Mouse (Mus musculus): ENCODE data around the gene Mrfap1. TPM values are rescaled to one million over a fixed set of nuclear protein-coding genes. Genes with fewer than 3 reads are reported as not detected.
"Not testable (repeated sequence)": the region's sequence is repeated elsewhere in the genome, so short reads cannot be mapped to it uniquely, and the experiment has no call there.

Mrfap1 gene
- polyA plus RNA-seq (2012; rRNA removed) = 323 and 355 TPM in 2 replicates

DNA sequence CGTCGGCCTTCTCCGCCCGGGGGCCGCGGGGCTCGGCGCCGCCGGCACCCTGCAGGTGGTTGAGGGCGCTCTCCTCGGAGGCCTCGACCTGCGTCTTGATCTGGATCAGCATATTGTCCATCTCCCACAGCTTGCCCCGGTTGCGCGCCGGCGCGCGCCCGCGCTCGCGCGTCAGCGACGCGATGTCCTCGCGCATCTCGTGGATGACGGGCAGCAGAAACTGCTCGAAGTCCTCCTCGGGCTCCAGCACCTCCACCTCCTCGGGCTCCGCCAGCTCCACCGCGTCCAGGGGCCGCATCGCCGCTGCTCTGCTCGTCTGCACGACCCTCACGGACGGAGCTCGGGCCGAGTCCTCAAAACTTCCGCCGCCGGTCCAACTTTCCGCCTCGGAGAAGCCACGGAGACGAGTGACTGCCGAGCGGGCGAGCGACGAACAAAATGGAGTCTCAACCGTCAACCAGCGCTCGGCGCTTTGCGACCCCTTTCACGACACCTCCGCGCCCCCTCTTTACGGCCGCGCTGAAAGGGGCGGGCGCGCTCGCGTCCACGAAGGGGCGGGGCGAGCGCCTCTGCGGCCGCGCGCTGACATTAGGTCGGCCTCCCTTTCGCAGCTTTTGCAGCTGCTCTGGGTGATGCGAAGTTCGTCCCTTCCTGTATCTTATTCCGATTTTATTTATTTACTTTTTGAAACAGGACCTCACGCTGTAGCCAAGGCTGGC lies at the start of gene Mrfap1:
TSS of gene Mrfap1 (minus strand) at position 477 of the 719 bp plus-strand sequence.
- Histone ChIP-seq H3K27ac (ENCODE audit: insufficient read depth, low read length) (peak within 1 kb of the TSS; percentile 82), H3K4me3 (replicated peaks; ENCODE audit: insufficient read depth, low read depth, low read length) (peak within 1 kb of the TSS; percentile 96), H3K4me1 (ENCODE audit: control insufficient read depth, insufficient read depth, low read length) (peaks cover 15% of the 10 kb centered on the region)
- peak; percentile 94 to 97 for DNase-seq
- under 1% methylated on average over 90 of the region's 90 CpGs for WGBS
- peak; percentile 84 for TF ChIP-seq POLR2A (IDR thresholded peaks at IDR 0.05; ENCODE audit: borderline replicate concordance, insufficient read depth, low read length)
- not testable (repeated sequence) for H3K27me3 ChIP-seq (ENCODE audit: control insufficient read depth, insufficient read depth, low read length)

- TF ChIP-seq POLR2A (IDR thresholded peaks at IDR 0.05; ENCODE audit: borderline replicate concordance, insufficient read depth, low read length) = no peak
- TF ChIP-seq CTCF (IDR thresholded peaks at IDR 0.05; ENCODE audit: borderline replicate concordance, insufficient read depth, low read depth, low read length) = no peak
- no peaks in the 10 kb centered on the region for H3K27me3 ChIP-seq (ENCODE audit: control insufficient read depth, insufficient read depth, low read length)
- H3K4me1 ChIP-seq (ENCODE audit: control insufficient read depth, insufficient read depth, low read length) = peaks cover 18% of the 10 kb centered on the region
- 93% methylated on average over 10 of the region's 10 CpGs for WGBS
- H3K27ac ChIP-seq (ENCODE audit: insufficient read depth, low read length) = no peak overlapping the region
- DNase-seq = no peak
- H3K4me3 ChIP-seq (replicated peaks; ENCODE audit: insufficient read depth, low read depth, low read length) = no peak overlapping the region
Measured at GRCm38 (mm10) chr5:36844490-36844889, 47.9 kb upstream of the Mrfap1 start.

- no peak for DNase-seq
- Histone ChIP-seq H3K27ac (ENCODE audit: insufficient read depth, low read length) (no peak overlapping the region), H3K27me3 (ENCODE audit: control insufficient read depth, insufficient read depth, low read length) (no peaks in the 10 kb centered on the region), H3K4me1 (ENCODE audit: control insufficient read depth, insufficient read depth, low read length) (peaks cover 18% of the 10 kb centered on the region), H3K4me3 (replicated peaks; ENCODE audit: insufficient read depth, low read depth, low read length) (no peak overlapping the region)
- no peak for TF ChIP-seq CTCF (IDR thresholded peaks at IDR 0.05; ENCODE audit: borderline replicate concordance, insufficient read depth, low read depth, low read length)
- TF ChIP-seq POLR2A (IDR thresholded peaks at IDR 0.05; ENCODE audit: borderline replicate concordance, insufficient read depth, low read length) = no peak
- WGBS = 89% methylated on average over 1 of the region's 1 CpGs
Measured at GRCm38 (mm10) chr5:36841701-36842100, 45.1 kb upstream of the Mrfap1 start.

GRCm38 (mm10) chr5:36840092-36840491 lies 43.5 kb upstream of the Mrfap1 start:
- peak in 1 of 2 experiments; percentile 33 for DNase-seq
- Histone ChIP-seq H3K27me3 (ENCODE audit: control insufficient read depth, insufficient read depth, low read length) (no peaks in the 10 kb centered on the region), H3K4me1 (ENCODE audit: control insufficient read depth, insufficient read depth, low read length) (peaks cover 18% of the 10 kb centered on the region), H3K27ac (ENCODE audit: insufficient read depth, low read length) (no peak overlapping the region), H3K4me3 (replicated peaks; ENCODE audit: insufficient read depth, low read depth, low read length) (no peak overlapping the region)
- WGBS = 76% methylated on average over 7 of the region's 7 CpGs
- TF ChIP-seq POLR2A (IDR thresholded peaks at IDR 0.05; ENCODE audit: borderline replicate concordance, insufficient read depth, low read length) (no peak), CTCF (IDR thresholded peaks at IDR 0.05; ENCODE audit: borderline replicate concordance, insufficient read depth, low read depth, low read length) (no peak)

DNA sequence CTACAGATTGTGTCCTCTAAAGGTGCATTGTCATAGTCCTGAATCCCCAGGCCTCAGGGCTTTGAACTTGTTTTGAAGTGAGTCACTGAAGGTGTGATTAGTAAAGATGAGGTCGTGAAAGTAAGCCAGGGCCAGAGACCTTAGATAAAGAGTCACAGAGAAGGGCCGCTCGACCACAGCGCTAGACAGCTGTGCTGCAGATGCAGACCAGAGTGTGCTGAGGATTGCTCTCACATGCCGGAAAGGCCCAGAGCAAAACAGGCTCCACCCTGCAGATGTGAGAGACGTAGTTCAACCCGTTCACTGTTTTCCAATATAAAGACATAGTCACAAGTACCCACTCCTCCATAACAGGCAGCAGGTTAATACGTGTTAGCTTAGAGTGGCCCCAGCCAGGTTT lies 43.0 kb upstream of the Mrfap1 start:
- Histone ChIP-seq H3K27me3 (ENCODE audit: control insufficient read depth, insufficient read depth, low read length) (no peaks in the 10 kb centered on the region), H3K27ac (ENCODE audit: insufficient read depth, low read length) (peak overlapping the region; percentile 15; the same call in 1 of the 2 replicates), H3K4me3 (replicated peaks; ENCODE audit: insufficient read depth, low read depth, low read length) (no peak overlapping the region), H3K4me1 (ENCODE audit: control insufficient read depth, insufficient read depth, low read length) (peaks cover 18% of the 10 kb centered on the region)
- no peak for DNase-seq
- WGBS = 66% methylated on average over 8 of the region's 8 CpGs
- no peak for TF ChIP-seq POLR2A (IDR thresholded peaks at IDR 0.05; ENCODE audit: borderline replicate concordance, insufficient read depth, low read length)
- no peak for TF ChIP-seq CTCF (IDR thresholded peaks at IDR 0.05; ENCODE audit: borderline replicate concordance, insufficient read depth, low read depth, low read length)

- Histone ChIP-seq H3K27ac (ENCODE audit: insufficient read depth, low read length) (peak overlapping the region; percentile 15), H3K4me3 (replicated peaks; ENCODE audit: insufficient read depth, low read depth, low read length) (no peak overlapping the region), H3K27me3 (ENCODE audit: control insufficient read depth, insufficient read depth, low read length) (no peaks in the 10 kb centered on the region), H3K4me1 (ENCODE audit: control insufficient read depth, insufficient read depth, low read length) (peaks cover 18% of the 10 kb centered on the region)
- 20% methylated on average over 2 of the region's 2 CpGs for WGBS
- DNase-seq = peak; percentile 82 to 87
- TF ChIP-seq CTCF (IDR thresholded peaks at IDR 0.05; ENCODE audit: borderline replicate concordance, insufficient read depth, low read depth, low read length) (no peak), POLR2A (IDR thresholded peaks at IDR 0.05; ENCODE audit: borderline replicate concordance, insufficient read depth, low read length) (no peak)
Measured at GRCm38 (mm10) chr5:36839032-36839431, 42.5 kb upstream of the Mrfap1 start.

DNA sequence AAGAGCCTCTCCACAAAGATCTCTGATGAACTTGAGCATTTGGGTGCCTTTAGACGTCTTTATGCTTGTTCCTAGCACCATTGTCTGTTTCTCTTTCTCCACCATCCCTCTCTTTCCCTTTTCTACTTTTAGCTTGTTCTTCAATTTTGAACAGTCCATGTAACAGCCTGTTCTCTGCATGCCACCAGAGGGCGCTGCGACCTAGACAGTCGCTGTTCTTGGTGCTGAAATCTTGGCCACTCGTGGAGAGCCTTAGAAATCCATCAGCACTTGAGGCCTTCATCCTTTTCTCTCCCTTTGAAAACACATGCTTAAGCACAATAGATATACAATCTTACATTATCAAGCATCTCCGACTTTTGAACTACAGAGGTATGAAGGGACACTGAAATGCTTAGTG lies 39.4 kb upstream of the Mrfap1 start:
- Histone ChIP-seq H3K4me1 (ENCODE audit: control insufficient read depth, insufficient read depth, low read length) (peaks cover 18% of the 10 kb centered on the region), H3K27ac (ENCODE audit: insufficient read depth, low read length) (no peak overlapping the region), H3K4me3 (replicated peaks; ENCODE audit: insufficient read depth, low read depth, low read length) (no peak overlapping the region), H3K27me3 (ENCODE audit: control insufficient read depth, insufficient read depth, low read length) (no peaks in the 10 kb centered on the region)
- peak; percentile 81 to 87 for DNase-seq
- 1% methylated on average over 6 of the region's 6 CpGs for WGBS
- TF ChIP-seq POLR2A (IDR thresholded peaks at IDR 0.05; ENCODE audit: borderline replicate concordance, insufficient read depth, low read length) (no peak), CTCF (IDR thresholded peaks at IDR 0.05; ENCODE audit: borderline replicate concordance, insufficient read depth, low read depth, low read length) (peak; percentile 99)

- Histone ChIP-seq H3K27me3 (ENCODE audit: control insufficient read depth, insufficient read depth, low read length) (no peaks in the 10 kb centered on the region), H3K4me1 (ENCODE audit: control insufficient read depth, insufficient read depth, low read length) (no peaks in the 10 kb centered on the region), H3K27ac (ENCODE audit: insufficient read depth, low read length) (no peak overlapping the region), H3K4me3 (replicated peaks; ENCODE audit: insufficient read depth, low read depth, low read length) (no peak overlapping the region)
- DNase-seq = peak; percentile 43 to 73
- 74% methylated on average over 7 of the region's 7 CpGs for WGBS
- no peak for TF ChIP-seq POLR2A (IDR thresholded peaks at IDR 0.05; ENCODE audit: borderline replicate concordance, insufficient read depth, low read length)
- no peak for TF ChIP-seq CTCF (IDR thresholded peaks at IDR 0.05; ENCODE audit: borderline replicate concordance, insufficient read depth, low read depth, low read length)
Measured at GRCm38 (mm10) chr5:36831272-36831671, 34.7 kb upstream of the Mrfap1 start.

All from cerebellum, adult 2 months (tissue).